Mouse (Mus musculus): ENCODE data around the gene Pemt.

GRCm38 (mm10) chr11:60016726-60017125, 29.6 kb downstream of the Pemt start:
- TF ChIP-seq CTCF (IDR thresholded peaks at IDR 0.05; ENCODE audit: low read depth) (no peak), EP300 (optimal IDR thresholded peaks at IDR 0.05) (no peak)
